Mouse (Mus musculus) spleen, postnatal 0 days (tissue): ENCODE data around the gene Miox. TPM values are rescaled to one million over a fixed set of nuclear protein-coding genes. Genes with fewer than 3 reads are reported as not detected.

Experiments
- polyA plus RNA-seq: library from polyadenylated mRNA; unstranded; fragments of >200 nt; fragmentation: Nextera tagmentation; extraction: Ambion mirVana; gene quantifications from 2 replicates; pipeline ENCODE4 v1.2.1, GENCODE M21; 2015

The Miox gene
- polyA plus RNA-seq = not detected in 2 replicates

GRCm38 (mm10) chr15:89334271-89334670, at the start of gene Miox:
Miox (plus strand) TSS chr15:89334398.

GRCm38 (mm10) chr15:89315190-89315731, 18.9 kb upstream of the Miox start, which contains the start of gene Sbf1:
Sbf1 (minus strand) TSS chr15:89315311.

GRCm38 (mm10) chr15:89322670-89323522, 11.3 kb upstream of the Miox start, which contains the start of gene Adm2:
Adm2 (plus strand) TSS chr15:89322720.

GRCm38 (mm10) chr15:89355241-89356187, 21.3 kb downstream of the Miox start, which contains the start of the genes Lmf2 and Ncaph2:
Lmf2 (minus strand) TSS chr15:89355659.
Ncaph2 (plus strand) TSS chr15:89355719.

GRCm38 (mm10) chr15:89373762-89374248, 39.6 kb downstream of the Miox start, which contains the start of gene Sco2:
Sco2 (minus strand) TSS chr15:89373846.

GRCm38 (mm10) chr15:89376957-89377356, 42.8 kb downstream of the Miox start, which contains the start of gene Tymp:
Tymp (minus strand) TSS chr15:89377039.

GRCm38 (mm10) chr15:89378831-89379401, 44.7 kb downstream of the Miox start, which contains the start of gene Odf3b:
Odf3b (minus strand) TSS chr15:89379282.

GRCm38 (mm10) chr15:89384617-89385016, 50.4 kb downstream of the Miox start, which contains the start of gene Klhdc7b:
Klhdc7b (plus strand) TSS chr15:89384917.

Other genes starting within 250 kb of the Miox start
- gene Selenoo, start 245.3 kb upstream of the Miox start, polyA plus RNA-seq = 8.0 and 9.3 TPM in 2 replicates
- gene Tubgcp6, start 211.3 kb upstream of the Miox start, polyA plus RNA-seq = 7.9 and 8.7 TPM in 2 replicates
- 11.4 and 11.9 TPM in 2 replicates for gene Hdac10, start 205.7 kb upstream of the Miox start, polyA plus RNA-seq
- 1.8 and 2.3 TPM in 2 replicates for gene Mapk12, start 193.7 kb upstream of the Miox start, polyA plus RNA-seq
- gene Mapk11, start 184.8 kb upstream of the Miox start, polyA plus RNA-seq = 0.87 and 1.3 TPM in 2 replicates
- 25.8 and 35.7 TPM in 2 replicates for gene Plxnb2, start 153.6 kb upstream of the Miox start, polyA plus RNA-seq
- gene Dennd6b, start 137.9 kb upstream of the Miox start, polyA plus RNA-seq = 3.8 and 4.0 TPM in 2 replicates
- gene Ppp6r2, start 122.8 kb upstream of the Miox start, polyA plus RNA-seq = 46.2 and 46.5 TPM in 2 replicates
- 36.5 and 38.4 TPM in 2 replicates for gene Sbf1, start 19.1 kb upstream of the Miox start, polyA plus RNA-seq
- 0.16 TPM in 1 of 2 replicates, not detected in the other for gene Adm2, start 11.7 kb upstream of the Miox start, polyA plus RNA-seq
- gene Lmf2, start 21.3 kb downstream of the Miox start, polyA plus RNA-seq = 28.5 and 29.5 TPM in 2 replicates
- 134 and 143 TPM in 2 replicates for gene Ncaph2, start 21.3 kb downstream of the Miox start, polyA plus RNA-seq
- gene Sco2, start 39.4 kb downstream of the Miox start, polyA plus RNA-seq = 4.5 and 4.6 TPM in 2 replicates
- gene Tymp, start 42.6 kb downstream of the Miox start, polyA plus RNA-seq = 0.82 and 1.4 TPM in 2 replicates
- 4.3 and 4.7 TPM in 2 replicates for gene Odf3b, start 44.9 kb downstream of the Miox start, polyA plus RNA-seq
- 0.04 TPM in 1 of 2 replicates, not detected in the other for gene Klhdc7b, start 50.5 kb downstream of the Miox start, polyA plus RNA-seq
- gene Syce3, start 76.1 kb downstream of the Miox start, polyA plus RNA-seq = not detected in 2 replicates
- 0.46 and 0.59 TPM in 2 replicates for gene Cpt1b, start 91.5 kb downstream of the Miox start, polyA plus RNA-seq
- 3.5 and 3.7 TPM in 2 replicates for gene C730034F03Rik, start 95.2 kb downstream of the Miox start, polyA plus RNA-seq
- gene Gm44502, start 95.3 kb downstream of the Miox start, polyA plus RNA-seq = not detected in 2 replicates
- 42.4 and 51.5 TPM in 2 replicates for gene Chkb, start 95.5 kb downstream of the Miox start, polyA plus RNA-seq
- 0.06 TPM in 1 of 2 replicates, not detected in the other for gene Mapk8ip2, start 119.5 kb downstream of the Miox start, polyA plus RNA-seq
- 7.9 and 10.0 TPM in 2 replicates for gene Arsa, start 143.0 kb downstream of the Miox start, polyA plus RNA-seq
- 1.9 and 2.1 TPM in 2 replicates for gene Shank3, start 165.2 kb downstream of the Miox start, polyA plus RNA-seq
- gene Acr, start 233.9 kb downstream of the Miox start, polyA plus RNA-seq = 0.07 and 0.23 TPM in 2 replicates